Mouse (Mus musculus) neural tube, embryonic 10.5 days (tissue): ENCODE data around the gene Snx8.

Experiments
- DNase-seq: peaks from one replicate; pipeline ENCODE4 v3.0.0-alpha.2; 2017; ENCODE audit warnings: low spot score; ENCODE audit errors: extremely low spot score

The Snx8 gene

GRCm38 (mm10) chr5:140388588-140389576, at the start of gene Snx8:
Snx8 (minus strand) TSS chr5:140389262.
- DNase-seq = peak; percentile 99

GRCm38 (mm10) chr5:140425016-140425783, 36.1 kb upstream of the Snx8 start:
- no peak for DNase-seq

- no peak for DNase-seq
These were observed 31.6 kb upstream of the Snx8 start for GRCm38 (mm10) chr5:140420616-140421015.

- no peak for DNase-seq
These were observed 30.5 kb upstream of the Snx8 start for GRCm38 (mm10) chr5:140419442-140420080.

GRCm38 (mm10) chr5:140418489-140419441, 29.7 kb upstream of the Snx8 start, which contains the start of gene Eif3b:
Eif3b (plus strand) TSS chr5:140419328.
- peak; percentile 93 for DNase-seq

GRCm38 (mm10) chr5:140418106-140418488, 29.0 kb upstream of the Snx8 start:
- DNase-seq = no peak

GRCm38 (mm10) chr5:140414647-140415046, 25.6 kb upstream of the Snx8 start:
- no peak for DNase-seq

GRCm38 (mm10) chr5:140411339-140411738, 22.3 kb upstream of the Snx8 start:
- DNase-seq = peak; percentile 47

GRCm38 (mm10) chr5:140408801-140409200, 19.7 kb upstream of the Snx8 start:
- no peak for DNase-seq

- DNase-seq = no peak
These were observed 17.6 kb upstream of the Snx8 start for GRCm38 (mm10) chr5:140406666-140407065.

- no peak for DNase-seq
These were observed 16.1 kb upstream of the Snx8 start for GRCm38 (mm10) chr5:140405126-140405525.

GRCm38 (mm10) chr5:140402640-140403270, 13.7 kb upstream of the Snx8 start:
- DNase-seq = no peak

- DNase-seq = no peak
These were observed 7.3 kb upstream of the Snx8 start for GRCm38 (mm10) chr5:140396166-140396940.

- no peak for DNase-seq
These were observed 3.6 kb upstream of the Snx8 start for GRCm38 (mm10) chr5:140392701-140393100.

- DNase-seq = no peak
These were observed 2.9 kb upstream of the Snx8 start for GRCm38 (mm10) chr5:140391981-140392380.

- DNase-seq = no peak
These were observed 2.4 kb upstream of the Snx8 start for GRCm38 (mm10) chr5:140391435-140391834.

- DNase-seq = no peak
These were observed 585 bp upstream of the Snx8 start for GRCm38 (mm10) chr5:140389647-140390046.

GRCm38 (mm10) chr5:140387816-140388510, 1.1 kb downstream of the Snx8 start:
- no peak for DNase-seq

GRCm38 (mm10) chr5:140387236-140387635, 1.8 kb downstream of the Snx8 start:
- DNase-seq = no peak
